Mouse (Mus musculus) CH12.LX (cell line): ENCODE measurements at regions not wholly inside any gene's neighbourhood (a gene's known extent, or its start where the extent isn't known, plus 50 kb on each side); places are given as distances from the start of the nearest gene placed in this dataset.

ENCODE experiments used
- DNase-seq: peaks from one replicate; pipeline ENCODE4 v3.0.0-alpha.2; 2013; ENCODE audit errors: extremely low read depth
- H3K27ac ChIP-seq: 2 replicates; pipeline ENCODE4 v1.5.1; 2012; ENCODE audit warnings: low read depth, mild to moderate bottlenecking, control low read depth, moderate library complexity; ENCODE audit not compliant: insufficient read depth
- H3K27me3 ChIP-seq: replicated peaks from 2 replicates; pipeline ENCODE3; 2012; ENCODE audit warnings: inconsistent platforms
- H3K36me3 ChIP-seq, 2 experiments: replicated peaks in 1 of 2; 2 replicates each; pipeline versions ENCODE3 to v1.6.1; 2012; ENCODE audit warnings: inconsistent platforms in 1 of 2, low read length in 1 of 2, mild to moderate bottlenecking in 1 of 2, mixed read lengths in 1 of 2, moderate library complexity in 1 of 2; ENCODE audit not compliant: control insufficient read depth in 1 of 2, insufficient read depth in 1 of 2
- H3K4me1 ChIP-seq, 2 experiments: 2 replicates each; pipeline ENCODE4 v1.6.1; 2012; ENCODE audit warnings: inconsistent platforms in 1 of 2, moderate library complexity in 1 of 2; ENCODE audit not compliant: insufficient read depth in 2 of 2, control insufficient read depth in 1 of 2
- H3K4me2 ChIP-seq: 2 replicates; pipeline ENCODE4 v1.6.1; 2012; ENCODE audit warnings: low read depth, mild to moderate bottlenecking, control low read depth; ENCODE audit not compliant: poor library complexity, insufficient read depth, severe bottlenecking
- H3K4me3 ChIP-seq, 3 experiments: fragments of 150-350 bp in 1 of 3; sonication (generic) in 1 of 3; replicated peaks in 1 of 3; 2 replicates each; pipeline versions ENCODE3 to v1.5.1; 2011 to 2012; ENCODE audit warnings: low read depth in 2 of 3, low read length in 2 of 3, mild to moderate bottlenecking in 2 of 3, moderate library complexity in 2 of 3, control low read depth in 1 of 3, improper control_type of control experiment in 1 of 3, inconsistent platforms in 1 of 3, mixed read lengths in 1 of 3; ENCODE audit not compliant: poor library complexity in 1 of 3
- H3K79me2 ChIP-seq: replicated peaks from 2 replicates; pipeline ENCODE4 v1.6.1; 2012; ENCODE audit warnings: mild to moderate bottlenecking, moderate library complexity; ENCODE audit not compliant: control insufficient read depth, poor library complexity, insufficient read depth, severe bottlenecking; ENCODE audit errors: extremely low read depth
- H3K9ac ChIP-seq: 2 replicates; pipeline ENCODE4 v1.6.1; 2012; ENCODE audit warnings: low read depth, mild to moderate bottlenecking, control low read depth, moderate library complexity; ENCODE audit not compliant: insufficient read depth
- H3K9me3 ChIP-seq: replicated peaks from 2 replicates; pipeline ENCODE3; 2012; ENCODE audit warnings: low read length, inconsistent platforms, mixed read lengths
- CHD2 ChIP-seq: IDR thresholded peaks from 2 replicates; pipeline ENCODE4 v1.6.1; 2011; ENCODE audit warnings: low read length, improper control_type of control experiment
- CTCF ChIP-seq, 2 experiments: IDR thresholded peaks in 1 of 2; conservative IDR thresholded peaks in 1 of 2; 2 replicates each; pipeline ENCODE4 v1.5.1; 2011 to 2012; ENCODE audit warnings: low read depth in 2 of 2, low read length in 2 of 2, improper control_type of control experiment in 1 of 2, inconsistent platforms in 1 of 2, mild to moderate bottlenecking in 1 of 2, moderate library complexity in 1 of 2
- E2F4 ChIP-seq: IDR thresholded peaks from 2 replicates; pipeline ENCODE4 v1.6.1; 2011; ENCODE audit warnings: low read depth, low read length, improper control_type of control experiment; ENCODE audit not compliant: insufficient replicate concordance
- ELF1 ChIP-seq: IDR thresholded peaks from 2 replicates; pipeline ENCODE4 v1.6.1; 2014; ENCODE audit warnings: low read depth, mild to moderate bottlenecking, inconsistent platforms, low read length, improper control_type of control experiment
- EP300 ChIP-seq: IDR thresholded peaks from 2 replicates; pipeline ENCODE4 v1.6.1; 2011; ENCODE audit warnings: low read length, improper control_type of control experiment
- ETS1 ChIP-seq: conservative IDR thresholded peaks from 2 replicates; pipeline ENCODE4 v1.6.1; 2012; ENCODE audit warnings: low read depth, mild to moderate bottlenecking, inconsistent platforms, low read length, improper control_type of control experiment, moderate library complexity
- GABPA ChIP-seq: IDR thresholded peaks from 2 replicates; pipeline ENCODE4 v1.6.1; 2012; ENCODE audit warnings: low read depth, low read length, improper control_type of control experiment, inconsistent platforms; ENCODE audit not compliant: insufficient replicate concordance
- IRF4 ChIP-seq: IDR thresholded peaks from 2 replicates; pipeline ENCODE4 v1.6.1; 2014; ENCODE audit warnings: low read depth, mild to moderate bottlenecking, inconsistent platforms, low read length, improper control_type of control experiment
- JUN ChIP-seq: IDR thresholded peaks from 2 replicates; pipeline ENCODE4 v1.6.1; 2011; ENCODE audit warnings: low read depth, mild to moderate bottlenecking, low read length, improper control_type of control experiment, moderate library complexity; ENCODE audit not compliant: insufficient read depth
- JUND ChIP-seq: conservative IDR thresholded peaks from 2 replicates; pipeline ENCODE4 v1.6.1; 2011; ENCODE audit warnings: low read depth, low read length, improper control_type of control experiment
- KAT2A ChIP-seq: IDR thresholded peaks from 2 replicates; pipeline ENCODE4 v1.6.1; 2012; ENCODE audit warnings: low read length, improper control_type of control experiment, inconsistent platforms; ENCODE audit not compliant: insufficient replicate concordance
- MAFK ChIP-seq: IDR thresholded peaks from 2 replicates; pipeline ENCODE4 v1.6.1; 2011; ENCODE audit warnings: low read length, improper control_type of control experiment; ENCODE audit not compliant: insufficient replicate concordance
- MEF2A ChIP-seq: IDR thresholded peaks from 2 replicates; pipeline ENCODE4 v1.6.1; 2014; ENCODE audit warnings: low read depth, mild to moderate bottlenecking, inconsistent platforms, low read length, improper control_type of control experiment, borderline replicate concordance
- MXI1 ChIP-seq: IDR thresholded peaks from 2 replicates; pipeline ENCODE4 v1.6.1; 2011; ENCODE audit warnings: mild to moderate bottlenecking, low read depth, low read length, improper control_type of control experiment
- NRF1 ChIP-seq: IDR thresholded peaks from 2 replicates; pipeline ENCODE4 v1.6.1; 2014; ENCODE audit warnings: low read depth, mild to moderate bottlenecking, inconsistent platforms, low read length, improper control_type of control experiment, moderate library complexity
- POLR2A ChIP-seq: IDR thresholded peaks from 2 replicates; pipeline ENCODE4 v1.6.1; 2011; ENCODE audit warnings: low read depth, mild to moderate bottlenecking, improper control_type of control experiment, low read length
- POLR2AphosphoS2 ChIP-seq: IDR thresholded peaks from 2 replicates; pipeline ENCODE4 v1.6.1; 2011; ENCODE audit warnings: low read depth, low read length, improper control_type of control experiment
- RAD21 ChIP-seq: IDR thresholded peaks from 2 replicates; pipeline ENCODE4 v1.6.1; 2011; ENCODE audit warnings: low read depth, mild to moderate bottlenecking, low read length, improper control_type of control experiment, moderate library complexity
- SIN3A ChIP-seq: IDR thresholded peaks from 2 replicates; pipeline ENCODE4 v1.6.1; 2012; ENCODE audit warnings: low read length, improper control_type of control experiment, inconsistent platforms
- SMC3 ChIP-seq: IDR thresholded peaks from 2 replicates; pipeline ENCODE4 v1.6.1; 2011; ENCODE audit warnings: low read depth, low read length, improper control_type of control experiment
- TCF12 ChIP-seq: IDR thresholded peaks from 2 replicates; pipeline ENCODE4 v1.6.1; 2014; ENCODE audit warnings: low read depth, mild to moderate bottlenecking, inconsistent platforms, low read length, improper control_type of control experiment
- USF1 ChIP-seq: IDR thresholded peaks from 2 replicates; pipeline ENCODE4 v1.6.1; 2014; ENCODE audit warnings: low read depth, mild to moderate bottlenecking, inconsistent platforms, low read length, improper control_type of control experiment
- ZKSCAN1 ChIP-seq: IDR thresholded peaks from 2 replicates; pipeline ENCODE4 v1.6.1; 2012; ENCODE audit warnings: low read depth, inconsistent platforms, low read length, improper control_type of control experiment, borderline replicate concordance
- ZNF384 ChIP-seq: IDR thresholded peaks from 2 replicates; pipeline ENCODE4 v1.6.1; 2012; ENCODE audit warnings: low read depth, low read length, improper control_type of control experiment, inconsistent platforms
- dilution Hi-C: fragments of 300-500 bp; cut with MboI; formaldehyde crosslinking; loops from 2 replicates; pipeline ENCODE4 v1.14.3; 2020; ENCODE audit warnings: low sequenced_read_pairs; ENCODE audit not compliant: extremely low pct_unique_long_range_greater_than_20kb, extremely low pct_ligation_motif_present
- in situ Hi-C: fragments of 300-500 bp; cut with MboI; formaldehyde crosslinking; loops from 3 replicates; pipeline ENCODE4 v1.14.3; 2019; ENCODE audit warnings: low sequenced_read_pairs, low pct_ligation_motif_present, low pct_unique_long_range_greater_than_20kb, mixed read lengths

- Histone ChIP-seq H3K4me1 (no peaks in the 10 kb centered on the region), H3K79me2 (no peaks in the 10 kb centered on the region), H3K36me3 (no peaks in the 10 kb centered on the region), H3K9me3 (no peaks in the 10 kb centered on the region), H3K9ac (no peak overlapping the region), H3K4me3 (no peak overlapping the region), H3K27ac (no peak overlapping the region), H3K27me3 (no peaks in the 10 kb centered on the region), H3K4me2 (no peak overlapping the region)
- TF ChIP-seq CTCF (conservative IDR thresholded peaks at IDR 0.05 in 1 of 2, IDR thresholded peaks at IDR 0.05 in 1 of 2; ENCODE audit: low read depth in 2 of 2, low read length in 2 of 2) (peak in 1 of 2 experiments; percentile 8; a peak in 1 of 4 replicates), KAT2A (no peak), RAD21 (peak; percentile 1), ZKSCAN1 (no peak)
- dilution Hi-C loops (no loop called here), in situ Hi-C loops (no loop called here)
- no peak for DNase-seq
Measured at GRCm38 (mm10) chr15:7480792-7481210, 82.6 kb upstream of the Egflam start.

GRCm38 (mm10) chr15:7483686-7484085 lies 85.5 kb upstream of the Egflam start:
- dilution Hi-C loops = no loop called here

GRCm38 (mm10) chr15:7491091-7491490 lies 92.9 kb upstream of the Egflam start:
- H3K36me3 ChIP-seq = no peaks in the 10 kb centered on the region
- H3K4me3 ChIP-seq = no peak overlapping the region
- no peak overlapping the region for H3K27ac ChIP-seq
- no peaks in the 10 kb centered on the region for H3K4me1 ChIP-seq
- TF ChIP-seq EP300 (no peak), POLR2AphosphoS2 (no peak), RAD21 (no peak), SMC3 (no peak), IRF4 (no peak), JUN (no peak), E2F4 (no peak), SIN3A (no peak), ELF1 (no peak), ZNF384 (no peak), MEF2A (no peak), ZKSCAN1 (no peak), NRF1 (no peak), TCF12 (no peak), MAFK (no peak)
- dilution Hi-C loops = no loop called here
- H3K9me3 ChIP-seq = no peaks in the 10 kb centered on the region
- no peaks in the 10 kb centered on the region for H3K27me3 ChIP-seq
- no peak for DNase-seq
- in situ Hi-C loops = no loop called here
- no peak overlapping the region for H3K4me2 ChIP-seq
- H3K79me2 ChIP-seq = no peaks in the 10 kb centered on the region
- H3K9ac ChIP-seq = no peak overlapping the region

More at GRCm38 (mm10) chr15:7483686-7484085, 85.5 kb upstream of the Egflam start:
- no peak overlapping the region for H3K4me2 ChIP-seq
- H3K36me3 ChIP-seq = no peaks in the 10 kb centered on the region
- no peaks in the 10 kb centered on the region for H3K9me3 ChIP-seq
- no peaks in the 10 kb centered on the region for H3K27me3 ChIP-seq
- no peak overlapping the region for H3K27ac ChIP-seq
- no peak overlapping the region for H3K4me3 ChIP-seq
- no peak overlapping the region for H3K9ac ChIP-seq
- no peaks in the 10 kb centered on the region for H3K79me2 ChIP-seq
- no peak for DNase-seq
- in situ Hi-C loops = no loop called here
- no peaks in the 10 kb centered on the region for H3K4me1 ChIP-seq
- TF ChIP-seq E2F4 = no peak
- no peak for TF ChIP-seq SIN3A
- TF ChIP-seq SMC3 = no peak
- no peak for TF ChIP-seq NRF1
- TF ChIP-seq POLR2A = no peak
- TF ChIP-seq CHD2 = no peak
- TF ChIP-seq GABPA = no peak
- TF ChIP-seq ETS1 = no peak
- no peak for TF ChIP-seq USF1
- no peak for TF ChIP-seq JUND
- no peak for TF ChIP-seq MXI1
- TF ChIP-seq, all 38 proteins: peak for 0
